Mouse (Mus musculus): ENCODE data around the gene Erc2. TPM values are rescaled to one million over a fixed set of nuclear protein-coding genes. Genes with fewer than 3 reads are reported as not detected.

Gene Erc2
- polyA plus RNA-seq, 1 experiment from 2014 or later = 3.1 TPM

DNA sequence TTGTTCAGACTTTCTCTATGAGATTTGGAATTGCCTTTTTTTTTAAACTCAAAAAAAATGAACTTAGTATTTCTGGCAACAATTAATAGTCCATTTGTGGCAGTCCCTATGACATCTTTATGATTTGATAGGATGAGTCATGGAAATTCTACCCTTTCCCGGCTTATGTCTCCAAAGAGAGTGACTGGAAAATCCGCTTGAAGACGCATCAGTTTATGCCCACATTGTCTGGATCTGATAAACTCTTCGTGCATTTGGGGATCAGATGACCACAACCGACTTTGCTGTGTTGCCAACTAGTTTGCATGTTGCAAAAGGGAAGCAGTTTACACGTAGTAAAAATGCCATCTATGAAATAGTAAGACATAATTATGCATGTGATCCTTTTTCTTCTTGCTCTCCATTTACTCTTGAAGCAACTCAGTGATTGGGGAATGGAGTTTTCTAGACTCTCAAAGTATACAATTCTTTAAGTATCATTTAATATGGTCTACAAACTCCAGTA lies 215.4 kb downstream of the Erc2 start:
- no peak overlapping the region for H3K9ac ChIP-seq (ENCODE audit: low read depth, low read length)
- H3K36me3 ChIP-seq (ENCODE audit: control insufficient read depth, insufficient read depth) = no peaks in the 10 kb centered on the region
- TF ChIP-seq CTCF (IDR thresholded peaks at IDR 0.05; ENCODE audit: low read depth) = no peak
- no peaks in the 10 kb centered on the region for H3K27me3 ChIP-seq (replicated peaks; ENCODE audit: control insufficient read depth, insufficient read depth, low read length)
- no peaks in the 10 kb centered on the region for H3K4me1 ChIP-seq (replicated peaks; ENCODE audit: control insufficient read depth, insufficient read depth, low read length)
- no peak overlapping the region for H3K27ac ChIP-seq (ENCODE audit: low read depth, low read length)
- H3K9me3 ChIP-seq (ENCODE audit: control insufficient read depth) = no peaks in the 10 kb centered on the region
- no peak overlapping the region for H3K4me2 ChIP-seq (replicated peaks; ENCODE audit: low read depth)
- 78% methylated on average over 6 of the region's 6 CpGs for WGBS
- H3K4me3 ChIP-seq (ENCODE audit: low read depth, low read length) = no peak overlapping the region
- ATAC-seq = no peak

DNA sequence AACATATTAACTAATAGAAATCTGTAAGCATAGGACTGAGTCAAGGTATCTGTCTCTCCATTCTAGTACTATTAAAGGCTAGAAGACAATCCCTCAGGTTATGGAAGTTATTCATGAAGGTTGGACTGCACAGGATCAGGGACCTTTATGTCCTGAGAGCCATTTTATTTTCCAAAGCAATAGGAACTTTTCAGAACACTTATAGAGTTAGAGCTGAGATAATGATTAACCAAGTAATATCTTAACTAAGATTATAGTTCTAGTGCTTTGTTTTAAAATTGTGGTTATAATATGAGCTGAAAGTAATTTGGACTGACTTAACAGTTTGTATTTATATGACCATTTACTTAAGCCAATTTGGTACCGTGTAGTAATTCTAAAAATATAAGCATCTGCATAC lies 217.9 kb downstream of the Erc2 start:
- ATAC-seq = no peak
- no peak overlapping the region for H3K4me3 ChIP-seq (ENCODE audit: low read depth, low read length)
- TF ChIP-seq CTCF (IDR thresholded peaks at IDR 0.05; ENCODE audit: low read depth) = no peak
- H3K9ac ChIP-seq (ENCODE audit: low read depth, low read length) = no peak overlapping the region
- H3K27ac ChIP-seq (ENCODE audit: low read depth, low read length) = no peak overlapping the region
- no peaks in the 10 kb centered on the region for H3K9me3 ChIP-seq (ENCODE audit: control insufficient read depth)
- no peaks in the 10 kb centered on the region for H3K27me3 ChIP-seq (replicated peaks; ENCODE audit: control insufficient read depth, insufficient read depth, low read length)
- no peak overlapping the region for H3K4me2 ChIP-seq (replicated peaks; ENCODE audit: low read depth)
- no peaks in the 10 kb centered on the region for H3K36me3 ChIP-seq (ENCODE audit: control insufficient read depth, insufficient read depth)
- WGBS = 22% methylated on average over 1 of the region's 1 CpGs
- H3K4me1 ChIP-seq (replicated peaks; ENCODE audit: control insufficient read depth, insufficient read depth, low read length) = no peaks in the 10 kb centered on the region

DNA sequence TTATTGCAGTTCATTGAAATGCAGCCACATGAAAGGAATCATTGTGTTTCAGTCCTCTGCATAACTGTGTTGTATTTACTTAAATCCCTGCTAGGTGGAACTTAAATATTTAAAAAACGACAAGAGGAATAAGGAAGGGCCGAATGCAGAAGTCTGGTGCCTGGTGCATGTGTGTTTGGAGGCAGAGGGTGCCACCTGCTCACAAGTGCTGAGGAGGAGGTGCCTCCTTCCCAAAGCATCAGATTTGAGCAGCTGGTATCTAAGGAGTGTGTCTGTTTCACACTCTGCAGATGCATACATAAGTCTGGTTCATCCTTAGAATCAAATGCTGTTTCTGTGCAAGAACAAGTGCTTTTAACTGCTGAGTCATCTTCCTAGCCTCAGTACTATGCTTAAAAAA lies 224.6 kb downstream of the Erc2 start:
- H3K9ac ChIP-seq (ENCODE audit: low read depth, low read length) = no peak overlapping the region
- no peaks in the 10 kb centered on the region for H3K36me3 ChIP-seq (ENCODE audit: control insufficient read depth, insufficient read depth)
- no peak overlapping the region for H3K4me3 ChIP-seq (ENCODE audit: low read depth, low read length)
- WGBS = 30% methylated on average over 2 of the region's 2 CpGs
- no peaks in the 10 kb centered on the region for H3K27me3 ChIP-seq (replicated peaks; ENCODE audit: control insufficient read depth, insufficient read depth, low read length)
- no peak for TF ChIP-seq CTCF (IDR thresholded peaks at IDR 0.05; ENCODE audit: low read depth)
- H3K27ac ChIP-seq (ENCODE audit: low read depth, low read length) = no peak overlapping the region
- no peak for ATAC-seq
- H3K9me3 ChIP-seq (ENCODE audit: control insufficient read depth) = no peaks in the 10 kb centered on the region
- H3K4me1 ChIP-seq (replicated peaks; ENCODE audit: control insufficient read depth, insufficient read depth, low read length) = no peaks in the 10 kb centered on the region
- no peak overlapping the region for H3K4me2 ChIP-seq (replicated peaks; ENCODE audit: low read depth)

DNA sequence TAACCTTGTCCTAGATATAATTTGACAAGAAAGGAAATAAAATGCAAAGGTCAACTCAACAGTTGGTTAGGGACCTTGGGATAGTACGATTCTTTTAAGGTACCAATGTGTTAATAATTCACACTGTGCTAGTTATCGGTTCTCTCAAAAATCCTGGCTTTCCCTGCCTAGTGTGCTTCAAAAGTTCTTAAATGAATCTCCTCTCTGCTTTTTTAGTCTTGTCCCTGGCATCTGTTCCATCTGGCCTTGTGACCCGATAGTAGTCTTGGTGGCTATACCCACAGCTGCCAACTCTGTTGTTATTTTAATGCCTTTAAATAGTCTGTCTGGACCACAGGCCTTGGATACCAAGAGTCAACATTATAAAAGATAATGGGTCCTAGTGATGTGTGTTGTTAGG lies 225.1 kb downstream of the Erc2 start:
- WGBS = 52% methylated on average over 3 of the region's 3 CpGs
- Histone ChIP-seq H3K27me3 (replicated peaks; ENCODE audit: control insufficient read depth, insufficient read depth, low read length) (no peaks in the 10 kb centered on the region), H3K27ac (ENCODE audit: low read depth, low read length) (no peak overlapping the region), H3K36me3 (ENCODE audit: control insufficient read depth, insufficient read depth) (no peaks in the 10 kb centered on the region), H3K4me2 (replicated peaks; ENCODE audit: low read depth) (no peak overlapping the region), H3K4me1 (replicated peaks; ENCODE audit: control insufficient read depth, insufficient read depth, low read length) (no peaks in the 10 kb centered on the region), H3K9me3 (ENCODE audit: control insufficient read depth) (no peaks in the 10 kb centered on the region), H3K9ac (ENCODE audit: low read depth, low read length) (no peak overlapping the region), H3K4me3 (ENCODE audit: low read depth, low read length) (no peak overlapping the region)
- ATAC-seq = no peak
- no peak for TF ChIP-seq CTCF (IDR thresholded peaks at IDR 0.05; ENCODE audit: low read depth)

DNA sequence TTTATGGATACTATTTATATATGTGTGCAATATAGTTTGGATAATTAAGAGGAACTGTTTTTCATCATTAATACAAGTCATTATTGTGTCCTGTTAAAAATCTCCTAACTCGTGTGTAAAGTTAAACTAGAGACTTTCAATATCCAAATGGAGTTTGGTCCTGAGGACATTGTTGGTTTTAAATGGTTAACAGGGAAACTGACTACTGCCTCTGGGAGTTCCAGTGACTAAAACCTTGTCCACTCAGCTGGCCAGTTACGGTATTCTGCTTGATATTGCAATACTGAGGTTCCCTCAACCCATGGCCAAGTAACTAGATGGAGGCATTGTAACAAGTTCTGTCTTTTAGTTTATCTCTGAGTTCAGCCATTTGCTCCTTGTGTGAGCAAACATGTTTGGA lies 229.0 kb downstream of the Erc2 start:
- Histone ChIP-seq H3K27ac (ENCODE audit: low read depth, low read length) (no peak overlapping the region), H3K9ac (ENCODE audit: low read depth, low read length) (no peak overlapping the region), H3K4me3 (ENCODE audit: low read depth, low read length) (no peak overlapping the region), H3K4me1 (replicated peaks; ENCODE audit: control insufficient read depth, insufficient read depth, low read length) (no peaks in the 10 kb centered on the region), H3K36me3 (ENCODE audit: control insufficient read depth, insufficient read depth) (no peaks in the 10 kb centered on the region), H3K9me3 (ENCODE audit: control insufficient read depth) (no peaks in the 10 kb centered on the region), H3K27me3 (replicated peaks; ENCODE audit: control insufficient read depth, insufficient read depth, low read length) (no peaks in the 10 kb centered on the region), H3K4me2 (replicated peaks; ENCODE audit: low read depth) (no peak overlapping the region)
- TF ChIP-seq CTCF (IDR thresholded peaks at IDR 0.05; ENCODE audit: low read depth) = no peak
- no peak for ATAC-seq
- WGBS = 85% methylated on average over 2 of the region's 2 CpGs

DNA sequence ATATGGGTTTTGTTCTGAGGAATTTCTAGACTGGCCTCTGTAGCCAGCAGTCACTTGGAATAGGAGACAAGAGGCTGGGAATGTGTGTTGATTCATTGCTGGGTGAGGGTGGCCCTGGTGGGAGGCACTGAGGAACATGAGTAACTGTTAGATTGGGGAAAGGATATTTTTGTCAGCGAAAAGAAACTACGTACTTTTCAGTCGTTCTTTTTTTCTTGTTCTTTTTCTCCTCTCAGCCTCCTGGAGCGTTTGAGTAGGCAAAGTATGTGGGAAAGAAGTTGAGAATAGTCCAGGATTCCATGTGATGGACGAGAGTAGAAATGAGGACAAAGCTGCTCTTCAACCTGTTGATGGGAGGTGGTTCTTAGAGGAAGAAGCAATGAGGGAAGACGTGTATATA lies 230.4 kb downstream of the Erc2 start:
- H3K27me3 ChIP-seq (replicated peaks; ENCODE audit: control insufficient read depth, insufficient read depth, low read length) = no peaks in the 10 kb centered on the region
- no peak for TF ChIP-seq CTCF (IDR thresholded peaks at IDR 0.05; ENCODE audit: low read depth)
- no peaks in the 10 kb centered on the region for H3K36me3 ChIP-seq (ENCODE audit: control insufficient read depth, insufficient read depth)
- H3K9ac ChIP-seq (ENCODE audit: low read depth, low read length) = no peak overlapping the region
- no peak overlapping the region for H3K4me3 ChIP-seq (ENCODE audit: low read depth, low read length)
- no peak overlapping the region for H3K27ac ChIP-seq (ENCODE audit: low read depth, low read length)
- no peaks in the 10 kb centered on the region for H3K4me1 ChIP-seq (replicated peaks; ENCODE audit: control insufficient read depth, insufficient read depth, low read length)
- H3K4me2 ChIP-seq (replicated peaks; ENCODE audit: low read depth) = no peak overlapping the region
- no peaks in the 10 kb centered on the region for H3K9me3 ChIP-seq (ENCODE audit: control insufficient read depth)
- WGBS = 86% methylated on average over 6 of the region's 6 CpGs
- no peak for ATAC-seq
